Mouse (Mus musculus) heart, postnatal 0 days (tissue): ENCODE results near the gene Pitpnb. TPM values are rescaled to one million over a fixed set of nuclear protein-coding genes. Genes with fewer than 3 reads are reported as not detected.

ENCODE experiments used
- ATAC-seq: fragments of 200-750 bp; cut with Nextera tagmentation; 2 replicates; pipeline ENCODE4 v1.8.0; 2017; ENCODE audit warnings: low read depth, moderate number of reproducible peaks, moderate library complexity; ENCODE audit not compliant: insufficient read depth
- DNase-seq: peaks from one replicate; pipeline ENCODE4 v3.0.0-alpha.2; 2016; ENCODE audit warnings: low spot score
- H3K27ac ChIP-seq: fragments of 300-500 bp; sonication (generic); 2 replicates; pipeline ENCODE4 v1.5.1; 2014; ENCODE audit warnings: low read depth, mild to moderate bottlenecking
- H3K27me3 ChIP-seq: fragments of 300-500 bp; sonication (generic); 2 replicates; pipeline ENCODE4 v1.6.1; 2014; ENCODE audit warnings: low read length, mixed read lengths; ENCODE audit not compliant: control insufficient read depth, insufficient read depth
- H3K36me3 ChIP-seq: fragments of 300-500 bp; sonication (generic); replicated peaks from 2 replicates; pipeline ENCODE4 v1.6.1; 2014; ENCODE audit warnings: low read length, mixed read lengths; ENCODE audit not compliant: control insufficient read depth, insufficient read depth
- H3K4me1 ChIP-seq: fragments of 300-500 bp; sonication (generic); 2 replicates; pipeline ENCODE4 v1.6.1; 2014; ENCODE audit warnings: antibody characterized with exemption; ENCODE audit not compliant: control insufficient read depth, insufficient read depth
- H3K4me2 ChIP-seq: fragments of 300-500 bp; sonication (generic); 2 replicates; pipeline ENCODE4 v1.6.1; 2014; ENCODE audit warnings: low read depth, mild to moderate bottlenecking, low read length, moderate library complexity
- H3K4me3 ChIP-seq: fragments of 300-500 bp; sonication (generic); 2 replicates; pipeline ENCODE4 v1.5.1; 2014; ENCODE audit warnings: low read depth, low read length
- H3K9ac ChIP-seq: fragments of 300-500 bp; sonication (generic); replicated peaks from 2 replicates; pipeline ENCODE4 v1.6.1; 2014; ENCODE audit warnings: low read depth, low read length, mixed read lengths
- H3K9me3 ChIP-seq: fragments of 300-500 bp; sonication (generic); replicated peaks from 2 replicates; pipeline ENCODE4 v1.6.1; 2016; ENCODE audit warnings: low read length; ENCODE audit not compliant: control insufficient read depth
- CTCF ChIP-seq: IDR thresholded peaks from 2 replicates; pipeline ENCODE4 v1.5.1; 2016; ENCODE audit warnings: antibody characterized with exemption, control low read depth, low read depth
- EP300 ChIP-seq: IDR thresholded peaks from 2 replicates; pipeline ENCODE4 v1.6.1; 2016; ENCODE audit warnings: antibody characterized with exemption, low read depth
- WGBS: fragments of 180-500 bp; shearing (Covaris S2); extraction: QIAGEN DNeasy Blood & Tissue Kit; methylation state at CpG from one replicate; pipeline ENCODE4 v1.1.7; 2014; 5-methylcytosine and 5-hydroxymethylcytosine counted together
- polyA plus RNA-seq: library from polyadenylated mRNA; unstranded; fragments of >200 nt; fragmentation: Nextera tagmentation; extraction: Ambion mirVana; gene quantifications from 2 replicates; pipeline ENCODE4 v1.2.1, GENCODE M21; 2015
- total RNA-seq: library from RNA; depleted of rRNA; stranded (reverse); fragments of >200 nt; gene quantifications from 2 replicates; pipeline ENCODE4 v1.2.3, GENCODE M21; 2014; ENCODE audit warnings: low replicate concordance

Pitpnb gene
- total and polyA plus RNA-seq, 2 experiments from 2014 or later: 2.3 to 56.1 TPM

DNA sequence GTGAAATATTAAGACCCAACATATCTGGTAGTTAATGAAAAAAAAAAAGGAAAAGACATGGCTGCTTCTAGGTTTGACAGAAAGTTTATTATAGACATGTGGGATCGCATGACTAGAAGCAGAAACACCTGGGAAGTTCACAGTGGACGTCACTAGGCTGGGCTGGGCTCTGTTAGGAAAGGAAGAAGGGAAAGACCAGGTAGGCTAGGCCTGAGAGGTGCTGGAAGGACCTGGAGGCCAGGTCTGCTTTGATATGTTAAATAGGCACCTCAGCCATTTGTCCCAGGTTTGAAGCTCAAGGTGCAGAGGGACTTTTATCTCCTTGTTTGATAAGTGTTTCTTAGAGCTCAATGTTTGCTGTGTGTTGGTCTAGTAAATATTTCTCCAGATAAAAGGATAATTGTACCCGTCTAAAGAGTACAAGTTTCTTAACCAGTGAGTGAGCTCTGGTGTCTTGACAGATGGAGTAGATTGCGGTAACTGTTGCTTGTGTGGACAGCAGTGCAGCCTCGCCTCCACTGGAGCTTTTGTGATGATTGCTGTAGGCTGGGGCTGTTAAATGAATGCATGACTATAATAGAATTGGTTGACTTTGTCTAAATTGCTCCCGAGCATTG is 33.0 kb downstream of the Pitpnb start:
- DNase-seq: no peak
- Histone ChIP-seq H3K4me2 (no peak overlapping the region), H3K9ac (no peak overlapping the region), H3K27ac (no peak overlapping the region), H3K27me3 (no peaks in the 10 kb centered on the region), H3K4me3 (no peak overlapping the region), H3K4me1 (no peaks in the 10 kb centered on the region), H3K36me3 (peaks cover 53% of the 10 kb centered on the region), H3K9me3 (no peaks in the 10 kb centered on the region)
- no peak for ATAC-seq
- WGBS: 77% methylated on average over 6 of the region's 6 CpGs
- TF ChIP-seq EP300 (no peak), CTCF (no peak)

DNA sequence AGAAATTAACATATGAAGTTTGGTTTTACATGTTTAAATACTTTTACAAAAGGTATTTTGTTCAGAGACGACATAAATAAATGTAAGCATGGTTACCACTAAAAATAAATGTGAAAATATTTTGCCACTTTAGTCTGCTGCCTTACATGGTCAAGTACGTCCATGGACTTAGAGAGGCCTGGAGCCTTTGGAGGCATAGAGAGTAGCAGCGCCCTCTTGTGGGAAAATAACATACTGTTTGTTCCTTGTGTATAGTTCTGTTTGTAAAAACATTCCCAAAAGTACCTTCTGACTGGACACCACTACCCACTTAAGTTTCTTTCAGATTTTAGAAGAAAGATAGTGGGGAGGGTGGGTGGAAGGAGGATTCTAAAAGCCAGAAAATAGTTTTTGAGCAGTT is 34.0 kb downstream of the Pitpnb start:
- Histone ChIP-seq H3K36me3 (peaks cover 53% of the 10 kb centered on the region), H3K4me2 (no peak overlapping the region), H3K27ac (no peak overlapping the region; the same call in 1 of the 2 replicates), H3K9ac (no peak overlapping the region), H3K9me3 (no peaks in the 10 kb centered on the region), H3K27me3 (no peaks in the 10 kb centered on the region), H3K4me3 (no peak overlapping the region), H3K4me1 (no peaks in the 10 kb centered on the region)
- 35% methylated on average over 3 of the region's 3 CpGs for WGBS
- DNase-seq: peak; percentile 62
- TF ChIP-seq EP300 (no peak), CTCF (peak; percentile 64)
- peak; percentile 49; the same call in 1 of the 2 replicates for ATAC-seq

DNA sequence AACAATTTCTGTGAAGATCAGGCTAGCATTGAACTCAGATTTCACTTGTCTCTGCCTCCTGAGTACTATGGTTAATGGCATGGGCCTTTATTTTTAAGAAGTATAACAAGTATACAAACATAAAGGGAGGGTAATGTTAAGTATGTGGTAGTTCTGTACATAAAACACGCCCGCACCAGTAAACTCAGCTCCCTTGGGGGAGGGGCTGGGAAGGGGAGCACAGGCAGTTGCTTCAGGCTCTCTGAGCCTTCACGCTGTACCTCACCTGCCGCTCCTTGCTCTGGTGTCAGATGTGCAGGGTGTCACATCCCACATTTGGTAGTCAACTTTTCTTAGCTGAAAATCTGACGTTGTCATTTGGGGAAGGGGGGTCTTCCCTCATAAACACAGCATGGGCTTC is 35.6 kb downstream of the Pitpnb start:
- DNase-seq (no peak), ATAC-seq (no peak)
- no peak overlapping the region for H3K27ac ChIP-seq
- no peaks in the 10 kb centered on the region for H3K9me3 ChIP-seq
- peaks cover 53% of the 10 kb centered on the region for H3K36me3 ChIP-seq
- no peak overlapping the region for H3K9ac ChIP-seq
- H3K4me2 ChIP-seq: no peak overlapping the region
- H3K4me1 ChIP-seq: no peaks in the 10 kb centered on the region
- TF ChIP-seq EP300 (no peak), CTCF (no peak)
- no peaks in the 10 kb centered on the region for H3K27me3 ChIP-seq
- WGBS: 91% methylated on average over 5 of the region's 5 CpGs
- no peak overlapping the region for H3K4me3 ChIP-seq

DNA sequence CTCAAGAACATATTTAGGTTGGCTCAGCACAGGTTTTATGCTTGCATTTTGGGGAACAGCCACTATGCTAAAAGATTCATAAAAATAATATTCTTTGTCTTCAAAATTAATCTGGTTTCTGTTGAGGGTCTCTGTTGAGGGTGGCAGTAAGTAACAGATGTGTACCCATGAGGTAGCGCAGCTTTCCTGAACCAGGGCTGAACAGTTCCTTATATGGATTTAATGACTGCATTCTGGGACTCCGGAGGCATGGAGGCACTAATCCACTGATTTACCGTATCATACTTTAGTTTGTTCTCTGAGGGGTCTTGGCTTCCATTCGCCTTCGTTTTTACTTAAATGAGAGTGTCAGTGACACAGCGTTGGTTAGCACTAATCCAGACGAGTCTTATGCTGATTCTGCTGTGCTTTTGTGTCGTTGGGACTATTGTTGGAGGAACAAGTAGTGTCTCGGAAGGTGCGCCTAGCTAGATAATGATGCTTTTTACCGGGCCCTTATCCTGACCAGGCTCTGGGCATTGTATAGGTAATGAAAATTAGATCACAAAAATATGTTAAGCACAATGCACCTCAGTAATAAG is 37.5 kb downstream of the Pitpnb start:
- DNase-seq (no peak), ATAC-seq (no peak)
- whole genome bisulfite sequencing: 90% methylated on average over 11 of the region's 11 CpGs
- no peak for TF ChIP-seq EP300
- no peak for TF ChIP-seq CTCF
- Histone ChIP-seq H3K4me1 (no peaks in the 10 kb centered on the region), H3K9me3 (no peaks in the 10 kb centered on the region), H3K9ac (no peak overlapping the region), H3K27me3 (no peaks in the 10 kb centered on the region), H3K4me2 (no peak overlapping the region), H3K4me3 (no peak overlapping the region), H3K27ac (no peak overlapping the region), H3K36me3 (peaks cover 56% of the 10 kb centered on the region)

DNA sequence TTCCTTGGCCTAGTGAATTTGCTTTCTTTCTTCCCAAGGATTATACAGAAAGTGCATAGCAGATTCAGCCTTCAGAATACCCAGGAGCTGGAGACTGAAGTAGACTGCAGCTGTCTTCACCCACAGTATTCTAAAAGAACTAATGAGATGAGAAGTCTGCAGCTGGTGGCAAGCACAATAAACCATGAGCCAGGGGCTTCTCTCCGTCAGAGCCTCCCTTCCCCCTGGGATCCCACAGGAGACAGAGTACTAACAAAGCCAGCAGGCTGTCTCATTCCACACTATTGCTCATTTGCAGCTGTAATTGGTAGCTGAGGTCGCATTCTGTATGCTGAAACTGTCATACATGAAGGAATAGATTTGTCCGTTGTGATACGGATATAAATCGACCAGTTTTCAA is 38.0 kb downstream of the Pitpnb start:
- 93% methylated on average over 5 of the region's 5 CpGs for WGBS
- Histone ChIP-seq H3K27ac (no peak overlapping the region), H3K4me1 (no peaks in the 10 kb centered on the region), H3K27me3 (no peaks in the 10 kb centered on the region), H3K9me3 (no peaks in the 10 kb centered on the region), H3K36me3 (peaks cover 60% of the 10 kb centered on the region), H3K4me3 (no peak overlapping the region), H3K4me2 (no peak overlapping the region), H3K9ac (no peak overlapping the region)
- TF ChIP-seq EP300: no peak
- no peak for TF ChIP-seq CTCF
- DNase-seq (no peak), ATAC-seq (no peak)

DNA sequence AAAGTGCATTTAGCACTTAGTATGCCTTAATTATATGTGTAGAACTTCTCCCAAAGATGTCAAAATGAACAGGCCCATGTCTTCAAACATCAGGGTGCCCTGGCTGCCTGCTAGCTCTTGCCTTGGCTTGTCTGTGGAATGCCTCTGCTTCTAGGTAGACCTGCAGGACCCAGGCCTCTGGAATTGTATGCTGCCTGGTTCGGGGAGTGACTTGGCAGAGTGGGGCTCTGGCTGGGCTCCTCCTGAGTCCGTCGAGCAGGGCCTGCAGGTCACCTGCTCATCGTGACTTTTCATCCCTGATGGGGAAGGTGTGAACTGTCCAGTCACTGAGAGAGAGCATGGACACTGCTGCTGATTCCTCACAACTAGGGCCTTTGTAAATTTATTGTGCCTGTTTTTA is 45.1 kb downstream of the Pitpnb start:
- 66% methylated on average over 4 of the region's 4 CpGs for WGBS
- H3K4me1 ChIP-seq: no peaks in the 10 kb centered on the region
- no peak overlapping the region for H3K4me3 ChIP-seq
- DNase-seq (no peak), ATAC-seq (no peak)
- H3K4me2 ChIP-seq: no peak overlapping the region
- H3K36me3 ChIP-seq: peaks cover 93% of the 10 kb centered on the region
- no peaks in the 10 kb centered on the region for H3K9me3 ChIP-seq
- no peak overlapping the region for H3K27ac ChIP-seq
- no peaks in the 10 kb centered on the region for H3K27me3 ChIP-seq
- TF ChIP-seq CTCF (no peak), EP300 (no peak)
- no peak overlapping the region for H3K9ac ChIP-seq
